Mouse (Mus musculus) forebrain, embryonic 11.5 days (tissue): ENCODE measurements around the gene Cldn11. TPM values are rescaled to one million over a fixed set of nuclear protein-coding genes. Genes with fewer than 3 reads are reported as not detected.

Source experiments
- ATAC-seq: fragments of 200-750 bp; cut with Nextera tagmentation; replicated peaks from 2 replicates; pipeline ENCODE4 v1.8.0; 2017; ENCODE audit warnings: moderate TSS enrichment; ENCODE audit not compliant: low FRiP score
- DNase-seq: peaks from one replicate; pipeline ENCODE4 v3.0.0-alpha.2; 2017; ENCODE audit warnings: low spot score
- H3K27ac ChIP-seq: fragments of 300-500 bp; sonication (generic); 2 replicates; pipeline ENCODE4 v1.5.1; 2014; ENCODE audit warnings: low read depth, low read length
- H3K27me3 ChIP-seq: fragments of 300-500 bp; sonication (generic); 2 replicates; pipeline ENCODE4 v1.6.1; 2014; ENCODE audit warnings: mild to moderate bottlenecking, low read length, mixed read lengths; ENCODE audit not compliant: control insufficient read depth, insufficient read depth
- H3K36me3 ChIP-seq: fragments of 300-500 bp; sonication (generic); 2 replicates; pipeline ENCODE4 v1.6.1; 2014; ENCODE audit warnings: mild to moderate bottlenecking, low read length, moderate library complexity, mixed read lengths; ENCODE audit not compliant: control insufficient read depth, insufficient read depth
- H3K4me1 ChIP-seq: fragments of 300-500 bp; sonication (generic); replicated peaks from 2 replicates; pipeline ENCODE4 v1.6.1; 2014; ENCODE audit warnings: low read length, mixed read lengths; ENCODE audit not compliant: control insufficient read depth, insufficient read depth
- H3K4me2 ChIP-seq: fragments of 300-500 bp; sonication (generic); 2 replicates; pipeline ENCODE4 v1.6.1; 2014; ENCODE audit warnings: low read depth, mild to moderate bottlenecking, low read length, moderate library complexity, mixed read lengths; ENCODE audit not compliant: severe bottlenecking
- H3K4me3 ChIP-seq: fragments of 300-500 bp; sonication (generic); 2 replicates; pipeline ENCODE4 v1.5.1; 2014; ENCODE audit warnings: low read depth, low read length
- H3K9ac ChIP-seq: fragments of 300-500 bp; sonication (generic); 2 replicates; pipeline ENCODE4 v1.6.1; 2014; ENCODE audit warnings: low read length
- H3K9me3 ChIP-seq: fragments of 300-500 bp; sonication (generic); 2 replicates; pipeline ENCODE4 v1.6.1; 2016; ENCODE audit warnings: low read length, mixed read lengths; ENCODE audit not compliant: control insufficient read depth
- WGBS: fragments of 180-500 bp; shearing (Covaris S2); extraction: QIAGEN DNeasy Blood & Tissue Kit; methylation state at CpG from one replicate; pipeline ENCODE4 v1.1.7; 2014; 5-methylcytosine and 5-hydroxymethylcytosine counted together
- polyA plus RNA-seq: library from polyadenylated mRNA; unstranded; fragments of >200 nt; fragmentation: Nextera tagmentation; extraction: Ambion mirVana; gene quantifications from 2 replicates; pipeline ENCODE4 v1.2.1, GENCODE M21; 2014

The Cldn11 gene
- 15.5 and 17.0 TPM in 2 replicates for polyA plus RNA-seq

- peak; percentile 93 for ATAC-seq
- under 1% methylated on average over 33 of the region's 33 CpGs for WGBS
- Histone ChIP-seq H3K4me3 (peak within 1 kb of the TSS; percentile 34), H3K9ac (peak within 1 kb of the TSS; percentile 43), H3K27me3 (peaks cover 8% of the 10 kb centered on the region), H3K36me3 (no peaks in the 10 kb centered on the region), H3K9me3 (no peaks in the 10 kb centered on the region), H3K4me2 (peak within 1 kb of the TSS; percentile 88), H3K4me1 (peaks cover 2% of the 10 kb centered on the region; the same call in 1 of the 2 replicates), H3K27ac (no peak within 1 kb of the TSS)
- peak; percentile 83 for DNase-seq
Measured at GRCm38 (mm10) chr3:31149706-31150105, at the start of gene Cldn11. Gene Cldn11 (plus strand): TSS chr3:31149920.

GRCm38 (mm10) chr3:31100026-31100425, 49.7 kb upstream of the Cldn11 start:
- H3K27ac ChIP-seq = no peak overlapping the region
- H3K36me3 ChIP-seq = no peaks in the 10 kb centered on the region
- ATAC-seq = no peak
- 0 out of 2 replicates have a peak overlapping the region, but pooled peaks have one; percentile 6 for H3K4me3 ChIP-seq
- WGBS = 91% methylated on average over 5 of the region's 5 CpGs
- H3K9ac ChIP-seq = no peak overlapping the region
- DNase-seq = no peak
- H3K9me3 ChIP-seq = no peaks in the 10 kb centered on the region
- H3K4me2 ChIP-seq = peak overlapping the region; percentile 24; the same call in 1 of the 2 replicates
- H3K27me3 ChIP-seq = no peaks in the 10 kb centered on the region
- peaks cover 5% of the 10 kb centered on the region; the same call in 1 of the 2 replicates for H3K4me1 ChIP-seq

- Histone ChIP-seq H3K27me3 (no peaks in the 10 kb centered on the region), H3K9me3 (no peaks in the 10 kb centered on the region), H3K4me2 (no peak overlapping the region), H3K4me3 (no peak overlapping the region), H3K27ac (no peak overlapping the region), H3K36me3 (no peaks in the 10 kb centered on the region), H3K4me1 (peaks cover 5% of the 10 kb centered on the region; the same call in 1 of the 2 replicates), H3K9ac (no peak overlapping the region)
- DNase-seq (no peak), ATAC-seq (no peak)
- WGBS = 98% methylated on average over 3 of the region's 3 CpGs
Measured at GRCm38 (mm10) chr3:31100802-31101201, 48.9 kb upstream of the Cldn11 start.

DNA sequence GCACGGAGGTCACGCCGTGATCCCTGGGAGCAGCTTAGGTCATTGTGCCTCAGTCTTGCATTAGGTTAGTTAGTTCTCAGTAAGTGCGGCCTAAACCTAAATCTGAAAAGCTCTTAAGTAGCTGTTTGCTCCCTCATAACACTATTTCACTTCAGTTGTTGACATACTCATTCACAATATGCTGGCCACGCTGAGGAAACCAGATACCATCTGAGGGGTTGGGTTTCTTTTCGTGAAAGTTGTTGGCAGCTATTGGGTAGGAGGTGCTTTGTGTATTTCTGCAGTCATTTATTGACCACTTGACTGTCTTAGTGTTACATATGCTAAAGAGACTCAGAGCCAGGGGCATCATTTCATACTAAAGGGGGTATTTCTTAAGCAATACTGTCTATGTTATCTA, 44.8 kb upstream of the Cldn11 start:
- H3K27ac ChIP-seq = no peak overlapping the region
- no peak overlapping the region for H3K4me2 ChIP-seq
- no peak overlapping the region for H3K9ac ChIP-seq
- H3K4me3 ChIP-seq = no peak overlapping the region
- no peaks in the 10 kb centered on the region for H3K27me3 ChIP-seq
- H3K4me1 ChIP-seq = 0 out of 2 replicates have a peak, but pooled peaks cover under 1% of the 10 kb centered on the region
- 84% methylated on average over 6 of the region's 6 CpGs for WGBS
- DNase-seq = no peak
- no peaks in the 10 kb centered on the region for H3K36me3 ChIP-seq
- ATAC-seq = no peak
- H3K9me3 ChIP-seq = no peaks in the 10 kb centered on the region

DNA sequence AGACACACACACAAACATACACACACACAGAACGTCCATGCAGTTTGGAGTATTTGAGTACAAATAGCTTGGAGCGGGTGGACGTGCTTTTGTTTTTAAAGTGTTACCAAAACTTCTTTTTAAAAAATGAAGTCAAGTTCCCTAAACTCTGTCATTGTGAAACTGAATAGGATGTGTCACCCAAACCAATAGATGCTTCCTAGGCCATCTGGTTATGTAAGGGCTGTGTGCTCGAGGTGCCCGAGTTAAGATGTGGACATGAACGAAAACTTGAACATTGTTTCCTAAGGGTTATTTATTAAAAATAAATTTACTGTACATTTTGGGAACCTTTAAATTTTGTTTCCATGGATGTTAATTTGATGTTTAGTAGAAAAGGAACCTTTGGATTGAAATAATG, 43.1 kb upstream of the Cldn11 start:
- Histone ChIP-seq H3K9ac (no peak overlapping the region), H3K9me3 (no peaks in the 10 kb centered on the region), H3K27ac (no peak overlapping the region), H3K4me2 (no peak overlapping the region), H3K4me3 (no peak overlapping the region), H3K27me3 (no peaks in the 10 kb centered on the region), H3K36me3 (no peaks in the 10 kb centered on the region), H3K4me1 (no peaks in the 10 kb centered on the region)
- ATAC-seq (no peak), DNase-seq (no peak)
- 93% methylated on average over 6 of the region's 6 CpGs for WGBS

DNA sequence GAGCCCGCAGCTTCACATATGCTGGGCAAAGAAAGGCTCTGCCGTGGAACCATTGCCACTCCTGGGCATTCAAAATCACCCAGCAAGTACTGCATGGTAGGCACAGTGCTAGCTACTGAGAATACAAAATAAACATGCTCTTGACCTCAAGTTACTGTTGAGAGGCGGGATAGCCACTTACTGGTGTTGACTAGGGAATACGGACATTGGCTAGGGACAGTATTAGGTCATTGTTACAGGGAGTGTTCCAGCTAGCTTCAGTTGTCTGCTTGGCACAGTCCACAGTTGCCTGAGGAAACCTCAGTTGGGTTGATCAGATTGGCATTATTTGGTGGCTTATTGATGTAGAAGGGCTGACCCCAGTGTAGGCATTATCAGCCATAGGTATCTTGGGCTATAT, 42.0 kb upstream of the Cldn11 start:
- Histone ChIP-seq H3K36me3 (no peaks in the 10 kb centered on the region), H3K27ac (no peak overlapping the region), H3K4me2 (no peak overlapping the region), H3K9ac (no peak overlapping the region), H3K4me3 (no peak overlapping the region), H3K9me3 (no peaks in the 10 kb centered on the region), H3K4me1 (no peaks in the 10 kb centered on the region), H3K27me3 (no peaks in the 10 kb centered on the region)
- 83% methylated on average over 4 of the region's 4 CpGs for WGBS
- no peak for DNase-seq
- ATAC-seq = no peak

GRCm38 (mm10) chr3:31109108-31109507, 40.6 kb upstream of the Cldn11 start:
- ATAC-seq (no peak), DNase-seq (no peak)
- Histone ChIP-seq H3K4me2 (no peak overlapping the region), H3K36me3 (peaks cover 4% of the 10 kb centered on the region; the same call in 1 of the 2 replicates), H3K27ac (no peak overlapping the region), H3K9me3 (no peaks in the 10 kb centered on the region), H3K9ac (no peak overlapping the region), H3K4me3 (no peak overlapping the region), H3K4me1 (no peaks in the 10 kb centered on the region), H3K27me3 (no peaks in the 10 kb centered on the region)
- WGBS = 78% methylated on average over 3 of the region's 3 CpGs

GRCm38 (mm10) chr3:31123098-31123497, 26.6 kb upstream of the Cldn11 start:
- no peak overlapping the region for H3K9ac ChIP-seq
- H3K27me3 ChIP-seq = no peaks in the 10 kb centered on the region
- no peak for ATAC-seq
- no peaks in the 10 kb centered on the region for H3K36me3 ChIP-seq
- H3K4me1 ChIP-seq = no peaks in the 10 kb centered on the region
- DNase-seq = no peak
- H3K27ac ChIP-seq = no peak overlapping the region
- H3K4me2 ChIP-seq = no peak overlapping the region
- 89% methylated on average over 4 of the region's 4 CpGs for WGBS
- H3K4me3 ChIP-seq = no peak overlapping the region
- no peaks in the 10 kb centered on the region for H3K9me3 ChIP-seq

DNA sequence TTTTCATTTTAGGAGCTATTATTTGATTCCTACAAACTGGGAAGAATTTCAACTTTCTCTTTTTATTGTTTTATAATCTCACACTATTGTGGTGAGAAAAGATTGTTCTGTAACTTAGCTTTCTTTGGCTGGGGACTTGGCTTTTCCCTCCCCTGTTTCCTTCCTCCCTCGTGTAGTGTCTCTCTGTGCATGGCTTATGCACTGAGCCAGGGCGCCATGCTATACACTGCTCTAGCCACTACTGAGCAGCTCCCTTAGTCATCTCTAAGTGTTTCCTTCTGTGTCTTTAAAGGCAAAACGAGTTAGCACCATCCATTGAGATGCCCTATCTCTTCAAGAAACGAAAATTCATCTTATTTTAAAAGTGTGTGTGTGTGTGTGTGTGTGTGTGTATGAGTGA, 23.4 kb upstream of the Cldn11 start:
- no peaks in the 10 kb centered on the region for H3K4me1 ChIP-seq
- ATAC-seq (no peak), DNase-seq (no peak)
- no peaks in the 10 kb centered on the region for H3K36me3 ChIP-seq
- no peak overlapping the region for H3K4me2 ChIP-seq
- H3K9ac ChIP-seq = no peak overlapping the region
- no peak overlapping the region for H3K4me3 ChIP-seq
- no peak overlapping the region for H3K27ac ChIP-seq
- H3K9me3 ChIP-seq = no peaks in the 10 kb centered on the region
- WGBS = 76% methylated on average over 4 of the region's 4 CpGs
- no peaks in the 10 kb centered on the region for H3K27me3 ChIP-seq
